Mouse (Mus musculus): Measurements from ENCODE around the gene Fgfr2.

DNA sequence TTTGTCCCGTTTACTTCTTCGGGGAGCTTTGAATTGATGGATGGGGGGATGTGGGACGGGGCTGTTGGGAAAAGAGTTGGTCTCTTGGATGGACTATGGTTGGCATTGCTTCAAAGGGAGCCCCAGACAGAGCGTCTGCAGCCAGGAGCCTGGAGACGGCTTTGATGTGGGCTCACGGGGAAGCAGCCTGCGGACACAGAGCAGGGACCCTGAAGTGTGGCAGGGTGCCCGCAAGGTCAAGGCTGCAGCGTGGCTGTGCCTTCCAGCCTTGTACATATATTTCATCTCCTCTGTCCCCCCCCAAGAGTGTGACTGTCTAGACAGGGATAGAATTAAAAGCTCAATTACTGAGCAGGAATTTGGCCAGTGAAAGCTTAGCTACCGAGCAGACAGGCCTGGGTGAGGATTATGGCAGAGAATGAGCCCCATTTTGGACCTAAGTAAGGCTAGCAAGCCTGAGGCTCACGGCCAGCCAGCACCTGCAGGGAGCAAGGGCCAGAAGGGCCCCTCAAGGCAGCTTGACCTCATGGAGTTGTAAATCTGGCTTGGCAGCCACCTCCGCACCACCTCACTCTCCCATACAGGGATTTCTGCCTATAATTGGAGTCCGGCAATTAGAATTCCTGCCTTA is 2146.7 kb downstream of the Fgfr2 start:
- TF ChIP-seq CHD2 (IDR thresholded peaks at IDR 0.05; ENCODE audit: low read depth, low read length) (no peak), ZC3H11A (IDR thresholded peaks at IDR 0.05; ENCODE audit: borderline replicate concordance, low read depth, low read length) (no peak), HCFC1 (IDR thresholded peaks at IDR 0.05; ENCODE audit: borderline replicate concordance, insufficient read depth, low read length) (no peak)
